Mouse (Mus musculus): ENCODE data around the gene Prkg1. TPM values are rescaled to one million over a fixed set of nuclear protein-coding genes. Genes with fewer than 3 reads are reported as not detected.

Gene Prkg1
- polyA plus RNA-seq, 1 experiment from 2014 or later = 2.2 TPM

DNA sequence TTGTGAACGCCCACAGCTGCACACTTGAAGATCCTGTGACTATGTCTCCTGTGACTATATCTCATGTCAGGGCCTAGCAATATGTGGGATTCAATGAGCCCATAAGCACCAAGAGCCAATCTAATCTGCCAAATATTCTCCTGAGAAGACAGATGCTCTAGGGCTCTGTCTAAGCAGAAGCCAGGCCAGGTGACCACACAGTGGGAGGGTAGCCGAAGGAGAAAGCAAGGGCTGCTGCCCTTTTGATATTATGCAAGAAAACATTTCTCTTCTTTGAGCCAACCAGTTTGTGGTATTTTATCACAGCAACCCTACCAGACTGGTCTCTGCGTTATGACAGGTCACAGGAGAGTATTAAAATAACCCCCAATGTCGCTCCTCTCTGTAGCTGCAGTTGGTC is 688.7 kb downstream of the Prkg1 start:
- Histone ChIP-seq H3K9me3 (ENCODE audit: control insufficient read depth, low read length) (no peaks in the 10 kb centered on the region), H3K36me3 (ENCODE audit: control insufficient read depth, insufficient read depth, low read length) (no peaks in the 10 kb centered on the region), H3K4me3 (ENCODE audit: low read depth, low read length) (no peak overlapping the region), H3K4me1 (replicated peaks; ENCODE audit: control insufficient read depth, insufficient read depth, low read length) (no peaks in the 10 kb centered on the region), H3K4me2 (no peak overlapping the region), H3K27me3 (replicated peaks; ENCODE audit: control insufficient read depth, insufficient read depth, low read length) (no peaks in the 10 kb centered on the region), H3K9ac (ENCODE audit: low read depth, low read length) (no peak overlapping the region), H3K27ac (ENCODE audit: low read depth, low read length) (no peak overlapping the region)
- 71% methylated on average over 4 of the region's 4 CpGs for WGBS
- ATAC-seq (replicated peaks; ENCODE audit: low FRiP score) = no peak
- no peak for DNase-seq (ENCODE audit: low spot score)

DNA sequence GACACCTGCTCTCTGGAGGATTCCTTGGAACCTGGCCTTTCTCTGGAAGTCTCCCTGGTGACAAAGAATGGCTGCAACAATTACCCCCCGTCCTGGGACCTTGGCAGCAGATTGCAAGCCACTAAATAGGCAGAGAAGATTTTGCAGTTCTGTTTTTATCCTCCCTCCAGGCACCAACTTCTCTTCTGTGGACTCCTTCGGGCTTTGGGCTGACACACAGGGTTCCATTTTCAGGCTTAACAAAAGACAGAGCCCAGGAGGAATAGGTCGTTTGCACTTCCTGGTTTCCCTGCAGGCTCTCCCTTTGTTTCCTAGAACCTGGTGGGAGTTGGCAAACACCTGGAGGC is 690.1 kb downstream of the Prkg1 start:
- no peak overlapping the region for H3K27ac ChIP-seq (ENCODE audit: low read depth, low read length)

DNA sequence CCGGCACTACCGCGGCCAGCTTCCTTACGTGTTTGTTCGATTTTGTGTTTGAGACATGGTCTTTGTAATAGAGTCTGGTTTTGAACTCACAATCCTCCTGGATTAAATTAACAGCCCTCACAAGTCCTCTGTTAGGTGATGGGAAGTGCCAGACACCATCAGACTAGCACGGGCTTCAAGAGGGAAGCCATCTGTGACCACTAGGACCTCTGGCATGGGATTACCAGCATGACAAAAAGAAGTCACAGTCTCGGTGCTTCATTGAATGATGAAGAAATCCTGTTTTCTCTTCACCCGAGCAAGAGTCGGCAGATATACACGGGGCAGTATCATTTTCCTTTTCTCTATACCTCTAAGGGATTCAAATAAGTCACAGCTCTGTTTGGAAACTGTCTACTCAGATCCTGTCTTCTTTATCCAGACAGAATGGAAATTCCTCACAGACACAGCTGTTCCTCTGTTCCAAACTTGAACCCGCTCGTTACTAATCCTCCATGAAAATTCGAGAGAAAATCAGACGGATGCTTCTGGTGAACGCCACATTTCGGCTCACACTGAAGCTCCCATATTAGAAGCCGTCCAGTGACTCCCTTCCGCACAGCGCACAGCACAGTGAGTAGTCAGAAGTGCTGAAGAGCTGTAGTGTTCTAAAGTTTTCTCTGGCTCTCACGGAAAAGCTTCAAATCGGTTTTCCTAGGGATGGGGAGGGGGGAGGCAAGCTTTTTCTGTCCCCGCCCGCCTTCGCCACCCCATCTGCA is 690.7 kb downstream of the Prkg1 start:
- no peak overlapping the region for H3K27ac ChIP-seq (ENCODE audit: low read depth, low read length)
- no peak overlapping the region for H3K4me2 ChIP-seq
- ATAC-seq (replicated peaks; ENCODE audit: low FRiP score) = no peak
- DNase-seq (ENCODE audit: low spot score) = no peak
- 64% methylated on average over 24 of the region's 24 CpGs for WGBS
- no peak overlapping the region for H3K4me3 ChIP-seq (ENCODE audit: low read depth, low read length)
- no peaks in the 10 kb centered on the region for H3K9me3 ChIP-seq (ENCODE audit: control insufficient read depth, low read length)
- no peaks in the 10 kb centered on the region for H3K4me1 ChIP-seq (replicated peaks; ENCODE audit: control insufficient read depth, insufficient read depth, low read length)
- H3K9ac ChIP-seq (ENCODE audit: low read depth, low read length) = no peak overlapping the region
- H3K36me3 ChIP-seq (ENCODE audit: control insufficient read depth, insufficient read depth, low read length) = no peaks in the 10 kb centered on the region
- no peaks in the 10 kb centered on the region for H3K27me3 ChIP-seq (replicated peaks; ENCODE audit: control insufficient read depth, insufficient read depth, low read length)

More for the DNA sequence above, 690.1 kb downstream of the Prkg1 start:
- H3K4me2 ChIP-seq = no peak overlapping the region; the same call in 1 of the 2 replicates
- no peak overlapping the region for H3K4me3 ChIP-seq (ENCODE audit: low read depth, low read length)
- WGBS = 27% methylated on average over 3 of the region's 3 CpGs
- no peak for DNase-seq (ENCODE audit: low spot score)
- no peaks in the 10 kb centered on the region for H3K36me3 ChIP-seq (ENCODE audit: control insufficient read depth, insufficient read depth, low read length)
- ATAC-seq (replicated peaks; ENCODE audit: low FRiP score) = no peak
- H3K9me3 ChIP-seq (ENCODE audit: control insufficient read depth, low read length) = no peaks in the 10 kb centered on the region
- H3K27me3 ChIP-seq (replicated peaks; ENCODE audit: control insufficient read depth, insufficient read depth, low read length) = no peaks in the 10 kb centered on the region
- H3K9ac ChIP-seq (ENCODE audit: low read depth, low read length) = no peak overlapping the region
- no peaks in the 10 kb centered on the region for H3K4me1 ChIP-seq (replicated peaks; ENCODE audit: control insufficient read depth, insufficient read depth, low read length)

DNA sequence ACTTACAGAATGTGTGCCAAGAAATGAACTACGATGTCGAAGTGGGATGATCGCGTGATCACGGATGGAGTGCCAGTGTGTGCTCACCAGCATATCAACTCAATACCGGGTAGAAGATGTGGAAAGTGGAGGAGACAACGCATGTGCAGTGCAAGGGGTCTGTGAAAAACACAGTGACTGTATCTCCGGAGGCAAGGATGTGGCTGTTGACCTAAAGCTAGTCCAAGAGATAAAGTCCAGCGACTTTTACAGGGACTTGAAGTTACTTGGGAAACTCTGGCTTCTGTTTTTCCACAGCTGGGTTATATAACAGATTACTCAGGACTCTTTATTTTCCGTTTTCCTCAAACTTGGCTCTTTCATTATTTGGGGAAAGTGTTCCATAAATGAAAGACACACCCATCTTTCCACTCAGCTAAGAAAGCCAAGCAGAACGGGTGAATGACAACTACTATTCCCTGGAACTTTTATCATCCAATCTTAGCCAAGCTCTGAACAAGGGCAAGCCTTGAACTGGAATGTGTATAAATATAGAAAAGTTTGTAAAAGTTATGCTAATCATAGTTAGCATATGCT is 699.5 kb downstream of the Prkg1 start:
- H3K36me3 ChIP-seq (ENCODE audit: control insufficient read depth, insufficient read depth, low read length) = no peaks in the 10 kb centered on the region
- H3K9me3 ChIP-seq (ENCODE audit: control insufficient read depth, low read length) = no peaks in the 10 kb centered on the region
- H3K27me3 ChIP-seq (replicated peaks; ENCODE audit: control insufficient read depth, insufficient read depth, low read length) = no peaks in the 10 kb centered on the region
- DNase-seq (ENCODE audit: low spot score) (no peak), ATAC-seq (replicated peaks; ENCODE audit: low FRiP score) (no peak)
- no peak overlapping the region for H3K4me2 ChIP-seq
- H3K4me3 ChIP-seq (ENCODE audit: low read depth, low read length) = no peak overlapping the region
- WGBS = 73% methylated on average over 11 of the region's 11 CpGs
- H3K4me1 ChIP-seq (replicated peaks; ENCODE audit: control insufficient read depth, insufficient read depth, low read length) = no peaks in the 10 kb centered on the region
- H3K27ac ChIP-seq (ENCODE audit: low read depth, low read length) = no peak overlapping the region
- H3K9ac ChIP-seq (ENCODE audit: low read depth, low read length) = no peak overlapping the region

DNA sequence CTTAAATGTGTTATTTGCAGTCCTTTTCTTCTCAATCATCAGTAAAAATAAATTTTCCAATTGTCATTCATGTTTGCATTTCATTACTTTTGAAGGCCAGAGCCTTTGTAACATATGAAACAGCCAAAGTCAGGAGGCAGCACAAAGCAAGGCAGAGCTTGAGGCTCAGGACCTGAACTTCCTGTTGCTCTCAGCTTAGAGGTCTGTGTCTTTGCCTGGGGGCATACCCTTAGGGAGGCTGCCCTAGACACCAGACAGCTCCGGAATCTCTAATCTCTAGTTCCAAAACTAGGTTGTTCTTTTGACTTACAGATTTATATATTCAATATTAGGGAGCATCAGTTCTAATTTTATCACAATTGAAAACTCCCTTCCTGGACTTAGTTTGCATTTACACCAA is 700.1 kb downstream of the Prkg1 start:
- H3K4me3 ChIP-seq (ENCODE audit: low read depth, low read length) = no peak overlapping the region
- H3K4me1 ChIP-seq (replicated peaks; ENCODE audit: control insufficient read depth, insufficient read depth, low read length) = no peaks in the 10 kb centered on the region
- no peaks in the 10 kb centered on the region for H3K36me3 ChIP-seq (ENCODE audit: control insufficient read depth, insufficient read depth, low read length)
- DNase-seq (ENCODE audit: low spot score) (no peak), ATAC-seq (replicated peaks; ENCODE audit: low FRiP score) (no peak)
- H3K27me3 ChIP-seq (replicated peaks; ENCODE audit: control insufficient read depth, insufficient read depth, low read length) = no peaks in the 10 kb centered on the region
- no peak overlapping the region for H3K27ac ChIP-seq (ENCODE audit: low read depth, low read length)
- no peak overlapping the region for H3K9ac ChIP-seq (ENCODE audit: low read depth, low read length)
- no peak overlapping the region for H3K4me2 ChIP-seq
- WGBS = 56% methylated on average over 1 of the region's 1 CpGs
- H3K9me3 ChIP-seq (ENCODE audit: control insufficient read depth, low read length) = no peaks in the 10 kb centered on the region

DNA sequence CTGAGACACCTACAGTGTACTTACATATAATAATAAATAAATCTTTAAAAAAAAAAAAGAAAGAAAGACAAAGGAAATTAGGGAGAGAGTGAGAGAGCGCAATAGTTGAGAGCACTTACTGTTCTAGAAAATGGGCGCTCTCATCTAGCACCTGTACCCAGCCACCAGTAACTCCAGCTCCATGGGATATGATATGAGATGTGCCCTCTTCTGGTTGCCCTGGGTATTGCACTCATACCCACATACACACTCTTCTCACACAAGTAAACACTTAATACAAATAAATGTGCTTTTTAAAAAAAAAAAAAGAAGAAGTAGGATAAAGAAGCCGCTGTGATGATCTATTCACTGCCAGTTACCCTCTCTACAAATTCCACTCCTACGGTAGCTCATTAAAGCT is 718.2 kb downstream of the Prkg1 start:
- no peak overlapping the region for H3K9ac ChIP-seq (ENCODE audit: low read depth, low read length)
- no peaks in the 10 kb centered on the region for H3K36me3 ChIP-seq (ENCODE audit: control insufficient read depth, insufficient read depth, low read length)
- H3K27me3 ChIP-seq (replicated peaks; ENCODE audit: control insufficient read depth, insufficient read depth, low read length) = no peaks in the 10 kb centered on the region
- ATAC-seq (replicated peaks; ENCODE audit: low FRiP score) (no peak), DNase-seq (ENCODE audit: low spot score) (no peak)
- no peaks in the 10 kb centered on the region for H3K4me1 ChIP-seq (replicated peaks; ENCODE audit: control insufficient read depth, insufficient read depth, low read length)
- no peak overlapping the region for H3K4me2 ChIP-seq
- no peak overlapping the region for H3K27ac ChIP-seq (ENCODE audit: low read depth, low read length)
- WGBS = 90% methylated on average over 4 of the region's 4 CpGs
- H3K9me3 ChIP-seq (ENCODE audit: control insufficient read depth, low read length) = no peaks in the 10 kb centered on the region
- H3K4me3 ChIP-seq (ENCODE audit: low read depth, low read length) = no peak overlapping the region

DNA sequence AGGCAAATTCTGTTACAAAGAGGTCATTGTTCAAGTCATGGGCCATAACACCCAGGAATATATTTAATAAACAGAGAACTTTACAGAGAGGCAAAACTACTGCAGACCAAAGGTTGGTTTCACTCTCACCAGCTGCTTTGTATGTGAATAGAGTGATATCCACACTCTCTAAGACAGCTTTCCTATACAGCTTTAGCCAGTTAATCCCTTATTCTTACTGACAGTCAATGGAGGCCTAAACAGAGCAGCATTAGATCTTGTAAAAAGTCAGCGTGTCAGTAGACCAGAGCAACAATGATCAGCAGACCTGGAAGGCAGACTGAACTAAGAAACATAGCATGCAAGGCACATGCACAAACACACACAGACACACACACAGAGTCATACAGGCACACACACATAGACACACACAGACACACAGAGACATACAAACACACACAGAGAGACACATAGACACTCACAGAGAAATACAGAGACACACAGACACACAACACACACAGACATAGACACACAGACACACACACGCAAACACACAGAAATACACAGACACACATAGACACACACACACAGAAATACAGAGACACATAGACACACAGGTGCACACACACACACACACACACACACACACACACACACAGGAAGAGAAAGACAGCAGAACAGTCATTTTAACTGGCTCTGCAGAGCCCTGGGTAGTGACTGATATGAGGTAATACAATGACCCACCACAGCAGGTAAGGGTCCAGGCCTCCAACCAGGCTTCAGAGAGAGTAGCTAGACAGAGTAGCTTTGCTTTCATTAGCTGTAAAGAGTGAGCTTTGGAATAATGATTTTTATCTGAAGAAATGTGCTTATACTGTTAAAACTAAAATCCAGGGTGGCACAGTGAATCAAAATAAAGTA is 723.6 kb downstream of the Prkg1 start:
- DNase-seq (ENCODE audit: low spot score) (no peak), ATAC-seq (replicated peaks; ENCODE audit: low FRiP score) (no peak)
- no peaks in the 10 kb centered on the region for H3K27me3 ChIP-seq (replicated peaks; ENCODE audit: control insufficient read depth, insufficient read depth, low read length)
- no peak overlapping the region for H3K27ac ChIP-seq (ENCODE audit: low read depth, low read length)
- no peaks in the 10 kb centered on the region for H3K36me3 ChIP-seq (ENCODE audit: control insufficient read depth, insufficient read depth, low read length)
- WGBS = 82% methylated on average over 2 of the region's 2 CpGs
- H3K4me3 ChIP-seq (ENCODE audit: low read depth, low read length) = no peak overlapping the region
- H3K4me2 ChIP-seq = no peak overlapping the region
- H3K9me3 ChIP-seq (ENCODE audit: control insufficient read depth, low read length) = no peaks in the 10 kb centered on the region
- no peaks in the 10 kb centered on the region for H3K4me1 ChIP-seq (replicated peaks; ENCODE audit: control insufficient read depth, insufficient read depth, low read length)
- H3K9ac ChIP-seq (ENCODE audit: low read depth, low read length) = no peak overlapping the region

DNA sequence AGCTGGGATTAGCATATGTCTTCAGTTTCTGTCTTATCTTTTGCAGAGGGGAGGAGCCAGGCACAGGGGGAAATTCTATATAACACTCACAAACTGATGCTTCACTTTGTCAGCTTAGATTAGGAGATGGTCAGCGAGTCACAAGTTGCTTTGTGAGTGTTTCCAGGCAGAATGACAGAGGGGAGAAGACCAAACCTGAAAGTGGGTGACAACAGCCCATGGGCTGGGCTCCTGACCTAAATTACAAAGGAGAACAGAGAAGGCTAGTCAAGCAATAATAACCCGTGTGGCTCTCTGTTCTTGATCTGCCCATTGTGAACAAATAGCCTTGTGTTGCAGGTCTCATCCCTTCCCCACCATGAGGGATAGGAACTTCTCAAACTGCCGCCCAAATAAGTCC is 725.9 kb downstream of the Prkg1 start:
- H3K9ac ChIP-seq (ENCODE audit: low read depth, low read length) = no peak overlapping the region
- H3K27me3 ChIP-seq (replicated peaks; ENCODE audit: control insufficient read depth, insufficient read depth, low read length) = no peaks in the 10 kb centered on the region
- DNase-seq (ENCODE audit: low spot score) = no peak
- no peaks in the 10 kb centered on the region for H3K36me3 ChIP-seq (ENCODE audit: control insufficient read depth, insufficient read depth, low read length)
- no peaks in the 10 kb centered on the region for H3K9me3 ChIP-seq (ENCODE audit: control insufficient read depth, low read length)
- no peaks in the 10 kb centered on the region for H3K4me1 ChIP-seq (replicated peaks; ENCODE audit: control insufficient read depth, insufficient read depth, low read length)
- ATAC-seq (replicated peaks; ENCODE audit: low FRiP score) = no peak
- H3K27ac ChIP-seq (ENCODE audit: low read depth, low read length) = no peak overlapping the region
- 57% methylated on average over 3 of the region's 3 CpGs for WGBS
- no peak overlapping the region for H3K4me2 ChIP-seq
- no peak overlapping the region for H3K4me3 ChIP-seq (ENCODE audit: low read depth, low read length)

Measured in liver, embryonic 11.5 days (tissue).